Mouse (Mus musculus) common myeloid progenitor, adult 5-6 weeks (primary cell): ENCODE measurements at regions not wholly inside any gene's neighbourhood (a gene's known extent, or its start where the extent isn't known, plus 50 kb on each side); places are given as distances from the start of the nearest gene placed in this dataset.

Experiments used
- ATAC-seq: replicated peaks from 2 replicates; pipeline ENCODE4 v1.8.0; 2016; ENCODE audit warnings: low read depth, mild to moderate bottlenecking, moderate TSS enrichment, inconsistent platforms; ENCODE audit not compliant: poor library complexity, severe bottlenecking

GRCm38 (mm10) chr2:72865462-72866365, 114.5 kb downstream of the Sp3 start:
- ATAC-seq = no peak

- no peak for ATAC-seq
Observed at GRCm38 (mm10) chr2:72866366-72866688, 113.9 kb downstream of the Sp3 start.

GRCm38 (mm10) chr2:72868173-72868572, 112.1 kb downstream of the Sp3 start:
- no peak for ATAC-seq

- ATAC-seq = no peak
Observed at GRCm38 (mm10) chr2:72871836-72872235, 108.4 kb downstream of the Sp3 start.

GRCm38 (mm10) chr2:72873948-72874347, 106.3 kb downstream of the Sp3 start:
- ATAC-seq = no peak

- ATAC-seq = no peak
Observed at GRCm38 (mm10) chr2:72874533-72874932, 105.7 kb downstream of the Sp3 start.

- no peak for ATAC-seq
Observed at GRCm38 (mm10) chr2:72875677-72876076, 104.6 kb downstream of the Sp3 start.

- no peak for ATAC-seq
Observed at GRCm38 (mm10) chr2:72880016-72880415, 100.2 kb downstream of the Sp3 start.

- ATAC-seq = no peak
Observed at GRCm38 (mm10) chr2:72881554-72881953, 98.7 kb downstream of the Sp3 start.

- no peak for ATAC-seq
Observed at GRCm38 (mm10) chr2:72886250-72886649, 94.0 kb downstream of the Sp3 start.
